14 mouse cellular contexts compared by ENCODE assay signal in genomic region chr9:114774629-114775028, GRCm38 (mm10). TPM values are rescaled to one million over a fixed set of nuclear protein-coding genes. Genes with fewer than 3 reads are reported as not detected.
A peak's percentile ranks its signal among the peaks of the same experiment; 100 is the strongest.
DNase-seq lines count a peak whose midpoint lies in the region; ATAC-seq and TF ChIP-seq lines count a peak whose summit lies in the region.
"Had no signal": no experiment of that assay in that cellular context is flagged by ENCODE, and none has a peak within 500 bp of the region (broad histone marks: within the 10 kb centered on the region; RNA-seq: fewer than 3 reads in every experiment).

No protein-coding gene starts in this region.

- no peaks in the 10 kb centered on the region for H3K27me3 ChIP-seq in embryonic facial prominence, embryonic 13.5 days
- H3K27me3 ChIP-seq in embryonic facial prominence, embryonic 10.5 days (replicated peaks; ENCODE audit: low read depth, poor library complexity, severe bottlenecking) = no peaks in the 10 kb centered on the region
- H3K27me3 ChIP-seq in hindbrain, postnatal 0 days (ENCODE audit: insufficient read depth, low read length) = no peaks in the 10 kb centered on the region
- H3K27me3 ChIP-seq in hindbrain, embryonic 10.5 days (ENCODE audit: insufficient read depth, poor library complexity, severe bottlenecking) = no peaks in the 10 kb centered on the region
- no peaks in the 10 kb centered on the region for H3K27me3 ChIP-seq in thymus, adult 2 months (ENCODE audit: control insufficient read depth, insufficient read depth, low read length)
- H3K27me3 ChIP-seq: CH12.LX; hindbrain, embryonic 12.5 days; midbrain, embryonic 13.5 days had no signal

- no peak for ATAC-seq in embryonic facial prominence, embryonic 13.5 days (ENCODE audit: insufficient number of reproducible peaks, insufficient read depth, low FRiP score, low TSS enrichment, low read depth)
- no peak for ATAC-seq in hindbrain, postnatal 0 days
- ATAC-seq: midbrain, embryonic 13.5 days had no signal

- no peak for TF ChIP-seq POLR2A in thymus, adult 2 months (IDR thresholded peaks at IDR 0.05; ENCODE audit: control insufficient read depth, extremely low read depth, insufficient read depth, low read length, poor library complexity)

- H3K9me3 ChIP-seq in embryonic facial prominence, embryonic 13.5 days = 0 out of 2 replicates have a peak, but pooled peaks cover 7% of the 10 kb centered on the region
- no peaks in the 10 kb centered on the region for H3K9me3 ChIP-seq in embryonic facial prominence, embryonic 10.5 days
- H3K9me3 ChIP-seq in hindbrain, postnatal 0 days (ENCODE audit: low read length) = no peaks in the 10 kb centered on the region
- H3K9me3 ChIP-seq in hindbrain, embryonic 10.5 days = peaks cover 4% of the 10 kb centered on the region; the same call in 1 of the 2 replicates
- H3K9me3 ChIP-seq: hindbrain, embryonic 12.5 days; liver, embryonic 15.5 days; midbrain, embryonic 13.5 days had no signal

- TF ChIP-seq CTCF in hindbrain, postnatal 0 days (IDR thresholded peaks at IDR 0.05; ENCODE audit: low read depth) = no peak
- no peak for TF ChIP-seq CTCF in thymus, adult 2 months (IDR thresholded peaks at IDR 0.05; ENCODE audit: borderline replicate concordance, control insufficient read depth, extremely low read depth, insufficient read depth, low read length, poor library complexity)

- H3K4me2 ChIP-seq in embryonic facial prominence, embryonic 13.5 days = no peak overlapping the region
- no peak overlapping the region for H3K4me2 ChIP-seq in hindbrain, postnatal 0 days (ENCODE audit: low read depth, low read length)
- H3K4me2 ChIP-seq: hindbrain, embryonic 12.5 days; liver, embryonic 15.5 days; midbrain, embryonic 13.5 days had no signal

- no peak overlapping the region for H3K9ac ChIP-seq in embryonic facial prominence, embryonic 13.5 days
- H3K9ac ChIP-seq in hindbrain, postnatal 0 days (replicated peaks; ENCODE audit: low read length) = 0 out of 2 replicates have a peak overlapping the region, but pooled peaks have one; percentile 5
- H3K9ac ChIP-seq: hindbrain, embryonic 12.5 days; liver, embryonic 15.5 days; midbrain, embryonic 13.5 days had no signal

- peaks cover 20% of the 10 kb centered on the region for H3K4me1 ChIP-seq in embryonic facial prominence, embryonic 13.5 days
- H3K4me1 ChIP-seq in embryonic facial prominence, embryonic 10.5 days = peaks cover 30% of the 10 kb centered on the region
- H3K4me1 ChIP-seq in hindbrain, postnatal 0 days (ENCODE audit: insufficient read depth, low read length) = no peaks in the 10 kb centered on the region; the same call in 1 of the 2 replicates
- peaks cover 24% of the 10 kb centered on the region for H3K4me1 ChIP-seq in hindbrain, embryonic 10.5 days (replicated peaks)
- H3K4me1 ChIP-seq in thymus, adult 2 months (replicated peaks; ENCODE audit: control insufficient read depth, insufficient read depth, low read length) = peaks cover 67% of the 10 kb centered on the region
- H3K4me1 ChIP-seq: midbrain, embryonic 13.5 days had no signal

- no peak for DNase-seq in embryonic facial prominence, embryonic 10.5 days (ENCODE audit: low spot score)
- no peak for DNase-seq in hindbrain, postnatal 0 days (ENCODE audit: low spot score)
- DNase-seq in hindbrain, embryonic 10.5 days (ENCODE audit: low spot score) = no peak
- DNase-seq in thymus, adult 2 months = no peak
- DNase-seq in thymus, postnatal 14 days = no peak
- no peak for DNase-seq in frontal cortex, postnatal 14 days (ENCODE audit: low spot score in 2 of 2)
- DNase-seq: adrenal gland, adult 8-10 months; kidney, adult 8-10 months had no signal

- no peak overlapping the region for H3K4me3 ChIP-seq in embryonic facial prominence, embryonic 13.5 days
- no peak overlapping the region for H3K4me3 ChIP-seq in embryonic facial prominence, embryonic 10.5 days
- H3K4me3 ChIP-seq in hindbrain, postnatal 0 days (ENCODE audit: low read length) = no peak overlapping the region
- H3K4me3 ChIP-seq in hindbrain, embryonic 10.5 days = no peak overlapping the region
- H3K4me3 ChIP-seq in thymus, adult 2 months (ENCODE audit: control insufficient read depth, insufficient read depth, low read length) = peak overlapping the region; percentile 41; the same call in 1 of the 2 replicates
- H3K4me3 ChIP-seq: forebrain, embryonic 10.5 days; hindbrain, embryonic 12.5 days; liver, embryonic 15.5 days; midbrain, embryonic 13.5 days had no signal

- peaks cover 13% of the 10 kb centered on the region for H3K36me3 ChIP-seq in embryonic facial prominence, embryonic 13.5 days
- peaks cover 47% of the 10 kb centered on the region for H3K36me3 ChIP-seq in embryonic facial prominence, embryonic 10.5 days (replicated peaks)
- no peaks in the 10 kb centered on the region for H3K36me3 ChIP-seq in hindbrain, postnatal 0 days (ENCODE audit: insufficient read depth, low read length)
- peaks cover 47% of the 10 kb centered on the region for H3K36me3 ChIP-seq in hindbrain, embryonic 10.5 days
- peaks cover 4% of the 10 kb centered on the region; the same call in 1 of the 2 replicates for H3K36me3 ChIP-seq in thymus, adult 2 months (ENCODE audit: control insufficient read depth, insufficient read depth, low read length)

- peak overlapping the region; percentile 68; the same call in 1 of the 2 replicates for H3K27ac ChIP-seq in embryonic facial prominence, embryonic 13.5 days
- H3K27ac ChIP-seq in embryonic facial prominence, embryonic 10.5 days (replicated peaks) = no peak overlapping the region
- no peak overlapping the region for H3K27ac ChIP-seq in hindbrain, postnatal 0 days
- H3K27ac ChIP-seq in hindbrain, embryonic 10.5 days = no peak overlapping the region
- H3K27ac ChIP-seq in thymus, adult 2 months (ENCODE audit: control insufficient read depth, insufficient read depth, low read length) = peak overlapping the region; percentile 81
- H3K27ac ChIP-seq: liver, embryonic 15.5 days; midbrain, embryonic 13.5 days had no signal

- 74% methylated on average over 6 of the region's 6 CpGs for WGBS in embryonic facial prominence, embryonic 13.5 days
- WGBS in embryonic facial prominence, embryonic 10.5 days = 77% methylated on average over 6 of the region's 6 CpGs
- WGBS in hindbrain, postnatal 0 days = 79% methylated on average over 6 of the region's 6 CpGs
- WGBS in hindbrain, embryonic 10.5 days = 81% methylated on average over 6 of the region's 6 CpGs
- 21% methylated on average over 6 of the region's 6 CpGs for WGBS in thymus, adult 2 months

RNA-seq across cellular contexts. Expression of gene Cmtm7, which starts 7.0 kb away (rescaled TPM):
- polyA plus RNA-seq in embryonic facial prominence, embryonic 13.5 days (2015; fragmentation: Nextera tagmentation; extraction: Ambion mirVana) = 104 and 114 TPM in 2 replicates
- 88.0 and 93.2 TPM in 2 replicates for polyA plus RNA-seq in embryonic facial prominence, embryonic 10.5 days (2016; fragmentation: Nextera tagmentation; extraction: Ambion mirVana)
- 14.3 and 21.1 TPM in 2 replicates for total RNA-seq in hindbrain, postnatal 0 days (2014; rRNA removed)
- polyA plus RNA-seq in hindbrain, postnatal 0 days (2015; fragmentation: Nextera tagmentation; extraction: Ambion mirVana) = 10.2 and 11.8 TPM in 2 replicates
- 96.0 and 108 TPM in 2 replicates for polyA plus RNA-seq in hindbrain, embryonic 10.5 days (2016; fragmentation: Nextera tagmentation; extraction: Ambion mirVana)
- polyA plus RNA-seq in thymus, adult 2 months (2012; rRNA removed) = 781 and 799 TPM in 2 replicates

RNA-seq across cellular contexts. Expression of gene Cmtm6, which starts 43.7 kb away (rescaled TPM):
- 32.6 and 38.3 TPM in 2 replicates for polyA plus RNA-seq in embryonic facial prominence, embryonic 13.5 days (2015; fragmentation: Nextera tagmentation; extraction: Ambion mirVana)
- polyA plus RNA-seq in embryonic facial prominence, embryonic 10.5 days (2016; fragmentation: Nextera tagmentation; extraction: Ambion mirVana) = 29.5 and 32.8 TPM in 2 replicates
- 15.2 and 17.9 TPM in 2 replicates for total RNA-seq in hindbrain, postnatal 0 days (2014; rRNA removed)
- 23.9 and 24.8 TPM in 2 replicates for polyA plus RNA-seq in hindbrain, postnatal 0 days (2015; fragmentation: Nextera tagmentation; extraction: Ambion mirVana)
- 23.8 and 30.0 TPM in 2 replicates for polyA plus RNA-seq in hindbrain, embryonic 10.5 days (2016; fragmentation: Nextera tagmentation; extraction: Ambion mirVana)
- 72.4 and 76.2 TPM in 2 replicates for polyA plus RNA-seq in thymus, adult 2 months (2012; rRNA removed)

Comparison
In these comparisons a context has a peak if more than half of its experiments do, and no peak if none do; other contexts are left out.
1. H3K27ac ChIP-seq: peak in embryonic facial prominence, embryonic 13.5 days (single experiment) and thymus, adult 2 months (single experiment); none in embryonic facial prominence, embryonic 10.5 days (single experiment), hindbrain, postnatal 0 days (single experiment) and hindbrain, embryonic 10.5 days (single experiment).